Mouse (Mus musculus) embryonic facial prominence, embryonic 13.5 days (tissue): ENCODE measurements at regions not wholly inside any gene's neighbourhood (a gene's known extent, or its start where the extent isn't known, plus 50 kb on each side); places are given as distances from the start of the nearest gene placed in this dataset.
A peak's percentile ranks its signal among the peaks of the same experiment; 100 is the strongest.

Source experiments
- ATAC-seq: fragments of 200-750 bp; cut with Nextera tagmentation; 2 replicates; pipeline ENCODE4 v1.8.0; 2017; ENCODE audit warnings: low read depth; ENCODE audit not compliant: insufficient number of reproducible peaks, insufficient read depth, low FRiP score, low TSS enrichment
- H3K27ac ChIP-seq: fragments of 300-500 bp; sonication (generic); 2 replicates; pipeline ENCODE4 v1.5.1; 2015; ENCODE audit warnings: moderate library complexity, mild to moderate bottlenecking, inconsistent platforms
- H3K27me3 ChIP-seq: fragments of 300-500 bp; sonication (generic); 2 replicates; pipeline ENCODE4 v1.6.1; 2015; ENCODE audit warnings: mild to moderate bottlenecking, inconsistent platforms
- H3K36me3 ChIP-seq: fragments of 300-500 bp; sonication (generic); 2 replicates; pipeline ENCODE4 v1.6.1; 2015; ENCODE audit warnings: mild to moderate bottlenecking, inconsistent platforms
- H3K4me1 ChIP-seq: fragments of 300-500 bp; sonication (generic); 2 replicates; pipeline ENCODE4 v1.6.1; 2015; ENCODE audit warnings: inconsistent platforms
- H3K4me2 ChIP-seq: fragments of 300-500 bp; sonication (generic); 2 replicates; pipeline ENCODE4 v1.6.1; 2015; ENCODE audit warnings: moderate library complexity, mild to moderate bottlenecking, inconsistent platforms
- H3K4me3 ChIP-seq: fragments of 300-500 bp; sonication (generic); 2 replicates; pipeline ENCODE4 v1.5.1; 2015; ENCODE audit warnings: mild to moderate bottlenecking, inconsistent platforms
- H3K9ac ChIP-seq: fragments of 300-500 bp; sonication (generic); 2 replicates; pipeline ENCODE4 v1.6.1; 2015; ENCODE audit warnings: mild to moderate bottlenecking, inconsistent platforms
- H3K9me3 ChIP-seq: fragments of 300-500 bp; sonication (generic); 2 replicates; pipeline ENCODE4 v1.6.1; 2016; ENCODE audit warnings: inconsistent platforms
- WGBS: fragments of 180-500 bp; shearing (Covaris S2); methylation state at CpG from one replicate; pipeline ENCODE4 v1.1.7; 2015; ENCODE audit warnings: mixed read lengths; 5-methylcytosine and 5-hydroxymethylcytosine counted together

DNA sequence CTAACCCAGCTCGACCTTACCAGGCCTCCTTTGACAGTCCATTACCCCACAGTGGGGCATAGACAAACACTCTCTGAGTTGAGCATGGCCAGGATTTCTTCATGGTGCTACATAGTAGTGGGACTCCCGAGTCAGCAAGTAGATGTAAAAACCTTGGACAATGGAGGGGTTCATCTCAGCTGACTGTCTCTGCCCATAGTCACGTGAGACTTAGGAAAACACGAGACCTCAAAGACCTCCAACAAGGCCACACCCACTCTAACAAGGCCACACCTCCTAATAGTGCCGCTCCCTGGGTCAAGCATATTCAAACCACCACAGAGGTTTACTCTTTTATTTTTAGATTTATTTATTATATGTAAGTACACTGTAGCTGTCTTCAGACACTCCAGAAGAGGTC, 52.5 kb upstream of the Cldn24 start:
- H3K4me1 ChIP-seq = peaks cover 2% of the 10 kb centered on the region; the same call in 1 of the 2 replicates
- H3K27ac ChIP-seq = no peak overlapping the region
- H3K4me2 ChIP-seq = no peak overlapping the region
- H3K9ac ChIP-seq = no peak overlapping the region
- no peaks in the 10 kb centered on the region for H3K27me3 ChIP-seq
- WGBS = 82% methylated on average over 5 of the region's 5 CpGs
- no peak overlapping the region for H3K4me3 ChIP-seq
- no peaks in the 10 kb centered on the region for H3K9me3 ChIP-seq
- no peaks in the 10 kb centered on the region for H3K36me3 ChIP-seq
- no peak for ATAC-seq

DNA sequence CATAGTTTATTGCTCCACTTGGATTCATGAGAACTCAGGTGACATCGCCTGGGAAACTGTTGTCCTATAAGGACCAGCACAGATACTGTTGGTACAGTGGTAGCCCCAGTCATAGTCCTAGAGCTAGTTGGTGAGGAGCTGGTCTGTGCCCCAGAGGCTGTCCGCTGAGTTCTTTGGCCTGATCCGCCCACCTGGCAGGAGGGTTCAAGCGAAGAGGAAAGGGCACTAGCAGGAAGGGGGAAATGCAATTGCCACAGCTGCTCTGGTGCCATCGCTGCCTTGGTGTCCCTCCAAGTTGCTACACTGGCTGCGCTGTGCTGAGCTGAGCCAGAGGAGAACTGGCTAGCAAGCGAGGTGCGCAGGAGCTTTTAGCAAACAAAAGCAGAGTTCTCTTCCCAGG, 53.2 kb upstream of the Cldn24 start:
- Histone ChIP-seq H3K4me3 (no peak overlapping the region), H3K27me3 (no peaks in the 10 kb centered on the region), H3K27ac (no peak overlapping the region), H3K36me3 (no peaks in the 10 kb centered on the region), H3K9ac (no peak overlapping the region), H3K4me2 (no peak overlapping the region), H3K9me3 (no peaks in the 10 kb centered on the region), H3K4me1 (peaks cover 8% of the 10 kb centered on the region)
- 85% methylated on average over 8 of the region's 8 CpGs for WGBS
- no peak for ATAC-seq

DNA sequence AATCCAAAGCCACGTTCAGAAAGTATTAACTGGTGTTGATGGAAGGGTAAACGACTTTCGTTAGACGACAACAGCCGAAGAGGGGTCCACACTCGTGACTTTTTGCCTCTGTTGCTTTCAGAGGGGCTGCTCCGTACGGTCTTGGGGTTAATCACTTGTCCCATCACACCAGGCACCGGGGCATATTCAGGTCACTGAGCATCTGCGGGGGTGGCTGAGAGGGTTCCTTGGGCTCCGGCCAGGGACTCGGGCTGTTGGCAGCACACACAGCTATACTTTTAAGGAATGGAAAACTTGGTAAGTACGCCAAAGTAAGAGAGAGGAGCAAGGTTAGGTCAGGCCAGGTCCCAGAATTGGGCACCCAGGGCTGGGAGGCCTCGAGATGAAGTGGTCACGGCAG, 50.7 kb upstream of the Cdkn2aip start:
- Histone ChIP-seq H3K27me3 (no peaks in the 10 kb centered on the region), H3K9me3 (no peaks in the 10 kb centered on the region), H3K4me2 (peak overlapping the region; percentile 20; the same call in 1 of the 2 replicates), H3K36me3 (no peaks in the 10 kb centered on the region), H3K4me1 (peaks cover 25% of the 10 kb centered on the region), H3K4me3 (no peak overlapping the region), H3K27ac (no peak overlapping the region), H3K9ac (no peak overlapping the region)
- no peak for ATAC-seq
- WGBS = 69% methylated on average over 15 of the region's 15 CpGs

DNA sequence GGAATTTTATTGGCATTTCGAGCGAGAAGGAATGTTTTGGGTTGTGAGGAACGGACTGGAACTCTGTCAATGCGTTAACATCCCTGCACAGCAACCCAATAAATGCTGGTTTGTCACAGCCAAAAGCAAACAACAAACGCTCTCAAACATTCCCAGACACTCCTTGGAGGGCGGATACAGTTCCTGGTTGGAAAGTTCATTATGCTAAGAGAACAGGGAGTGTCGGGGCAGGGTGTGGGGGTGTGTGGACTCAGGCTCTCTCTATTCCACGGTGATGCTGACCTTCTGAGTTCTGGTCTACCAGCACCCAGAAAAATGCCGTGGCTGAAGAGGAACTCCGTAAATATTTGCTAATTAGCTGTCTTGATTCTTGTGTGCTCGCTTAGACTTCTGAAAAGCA, 50.3 kb upstream of the Cdkn2aip start:
- Histone ChIP-seq H3K36me3 (no peaks in the 10 kb centered on the region), H3K9me3 (no peaks in the 10 kb centered on the region), H3K27ac (no peak overlapping the region), H3K4me1 (peaks cover 25% of the 10 kb centered on the region), H3K27me3 (no peaks in the 10 kb centered on the region), H3K4me3 (no peak overlapping the region), H3K9ac (no peak overlapping the region), H3K4me2 (peak overlapping the region; percentile 20; the same call in 1 of the 2 replicates)
- WGBS = 56% methylated on average over 11 of the region's 11 CpGs
- no peak for ATAC-seq
